Mouse (Mus musculus): ENCODE results near the gene Hist1h2ak.

GRCm38 (mm10) chr13:21718381-21719080 is 35.1 kb downstream of the Hist1h2ak start:
- TF ChIP-seq POLR2A (IDR thresholded peaks at IDR 0.05; ENCODE audit: control insufficient read depth, low read depth, low read length), result no peak
- TF ChIP-seq CTCF (IDR thresholded peaks at IDR 0.05; ENCODE audit: control insufficient read depth, insufficient read depth, insufficient replicate concordance, low read depth, low read length), result no peak

Measured in testis, adult 2 months (tissue).